ENCODE assay signal across 8 mouse cellular contexts in the genomic region with DNA sequence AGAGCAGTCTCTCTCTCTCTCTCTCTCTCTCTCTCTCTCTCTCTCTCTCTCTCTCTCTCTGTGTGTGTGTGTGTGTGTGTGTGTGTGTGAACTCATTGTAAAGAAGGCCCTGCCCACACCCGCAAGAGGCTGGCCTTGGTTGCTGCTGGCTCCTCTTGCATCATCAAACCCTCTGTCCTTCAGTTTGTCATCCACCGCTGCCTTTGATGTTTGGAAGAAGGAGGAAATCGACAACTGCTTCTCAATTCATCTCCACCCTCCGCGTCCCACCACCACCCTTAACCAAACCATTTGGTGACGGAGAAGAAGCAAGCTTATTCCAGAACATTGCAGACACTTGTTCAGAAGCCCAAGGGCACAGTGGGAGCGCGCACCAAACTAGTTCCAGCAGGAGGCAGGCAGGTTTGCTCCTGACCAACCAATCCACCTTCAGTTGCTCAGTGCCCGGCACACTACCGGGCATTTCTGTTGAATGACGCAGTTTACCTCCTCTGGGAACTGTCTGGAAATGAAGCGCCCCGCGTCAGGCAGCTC. TPM values are rescaled to one million over a fixed set of nuclear protein-coding genes. Genes with fewer than 3 reads are reported as not detected.
DNase-seq lines count a peak whose midpoint lies in the region; ATAC-seq and TF ChIP-seq lines count a peak whose summit lies in the region.

No protein-coding gene starts in this region.

- no peak for TF ChIP-seq POLR2A in kidney, adult 2 months (IDR thresholded peaks at IDR 0.05; ENCODE audit: low read depth, low read length)

- H3K4me1 ChIP-seq in lung, postnatal 0 days (ENCODE audit: insufficient read depth, low read depth, low read length): no peaks in the 10 kb centered on the region
- H3K4me1 ChIP-seq in embryonic facial prominence, embryonic 14.5 days (ENCODE audit: control insufficient read depth, insufficient read depth, low read length): 0 out of 2 replicates have a peak, but pooled peaks cover 11% of the 10 kb centered on the region
- no peaks in the 10 kb centered on the region for H3K4me1 ChIP-seq in kidney, adult 2 months (ENCODE audit: control insufficient read depth, insufficient read depth, low read length)
- peaks cover 4% of the 10 kb centered on the region for H3K4me1 ChIP-seq in midbrain, embryonic 11.5 days (ENCODE audit: control insufficient read depth, insufficient read depth, low read length)

- DNase-seq in lung, postnatal 0 days (ENCODE audit: low spot score): no peak
- DNase-seq in lung, postnatal 36 days: no peak
- DNase-seq in ZHBTc4 (ENCODE audit: low read depth, low spot score): peak; percentile 94
- DNase-seq in embryonic facial prominence, embryonic 14.5 days (ENCODE audit: low spot score): peak; percentile 59
- peak; percentile 57 for DNase-seq in kidney, adult 2 months
- DNase-seq in midbrain, embryonic 11.5 days (ENCODE audit: low spot score, missing footprints): no peak
- DNase-seq in left cerebral cortex, adult 11 months (ENCODE audit: low spot score): no peak
- DNase-seq in right cerebral cortex, adult 2 months (ENCODE audit: low spot score in 2 of 2): no peak

- no peak for ATAC-seq in lung, postnatal 0 days
- peak; percentile 80 for ATAC-seq in embryonic facial prominence, embryonic 14.5 days (ENCODE audit: low read depth)
- peak; percentile 43 for ATAC-seq in midbrain, embryonic 11.5 days (ENCODE audit: low FRiP score)

- H3K9ac ChIP-seq in lung, postnatal 0 days (replicated peaks; ENCODE audit: low read depth): no peak overlapping the region
- H3K9ac ChIP-seq in embryonic facial prominence, embryonic 14.5 days (ENCODE audit: low read depth, low read length): peak overlapping the region; percentile 47; the same call in 1 of the 2 replicates
- peak overlapping the region; percentile 50; the same call in 1 of the 2 replicates for H3K9ac ChIP-seq in midbrain, embryonic 11.5 days (ENCODE audit: low read length)

- peak; percentile 13; the same call in 1 of the 2 replicates for TF ChIP-seq CTCF in lung, postnatal 0 days (IDR thresholded peaks at IDR 0.05)
- no peak for TF ChIP-seq CTCF in kidney, adult 2 months (conservative IDR thresholded peaks at IDR 0.05; ENCODE audit: insufficient read depth, insufficient read length, low read depth, low read length)

- TF ChIP-seq EP300 in lung, postnatal 0 days (IDR thresholded peaks at IDR 0.05): no peak

- no peak overlapping the region for H3K27ac ChIP-seq in lung, postnatal 0 days (ENCODE audit: low read length)
- H3K27ac ChIP-seq in embryonic facial prominence, embryonic 14.5 days (replicated peaks; ENCODE audit: low read depth, low read length): no peak overlapping the region
- no peak overlapping the region for H3K27ac ChIP-seq in kidney, adult 2 months (ENCODE audit: insufficient read depth, low read depth, low read length)
- no peak overlapping the region for H3K27ac ChIP-seq in midbrain, embryonic 11.5 days (ENCODE audit: low read depth, low read length)

- H3K4me2 ChIP-seq in lung, postnatal 0 days (replicated peaks; ENCODE audit: low read depth, low read length): peak overlapping the region; percentile 57
- H3K4me2 ChIP-seq in embryonic facial prominence, embryonic 14.5 days (ENCODE audit: low read depth, low read length): peak overlapping the region; percentile 74
- H3K4me2 ChIP-seq in midbrain, embryonic 11.5 days: peak overlapping the region; percentile 56

- H3K9me3 ChIP-seq in lung, postnatal 0 days (ENCODE audit: low read length): no peaks in the 10 kb centered on the region
- peaks cover 4% of the 10 kb centered on the region for H3K9me3 ChIP-seq in embryonic facial prominence, embryonic 14.5 days (ENCODE audit: control insufficient read depth, low read length)
- H3K9me3 ChIP-seq in midbrain, embryonic 11.5 days (ENCODE audit: control insufficient read depth, low read length): no peaks in the 10 kb centered on the region

- WGBS in lung, postnatal 0 days: 29% methylated on average over 14 of the region's 14 CpGs
- 24% methylated on average over 14 of the region's 14 CpGs for WGBS in embryonic facial prominence, embryonic 14.5 days
- 20% methylated on average over 14 of the region's 14 CpGs for WGBS in kidney, adult 2 months
- WGBS in midbrain, embryonic 11.5 days: 35% methylated on average over 14 of the region's 14 CpGs

- H3K27me3 ChIP-seq in lung, postnatal 0 days (replicated peaks; ENCODE audit: insufficient read depth, low read length): no peaks in the 10 kb centered on the region
- H3K27me3 ChIP-seq in embryonic facial prominence, embryonic 14.5 days (replicated peaks; ENCODE audit: control insufficient read depth, insufficient read depth, low read length): no peaks in the 10 kb centered on the region
- no peaks in the 10 kb centered on the region for H3K27me3 ChIP-seq in kidney, adult 2 months (replicated peaks; ENCODE audit: control insufficient read depth, insufficient read depth, low read length)
- no peaks in the 10 kb centered on the region for H3K27me3 ChIP-seq in midbrain, embryonic 11.5 days (ENCODE audit: control insufficient read depth, insufficient read depth, low read length)

- H3K36me3 ChIP-seq in lung, postnatal 0 days (ENCODE audit: insufficient read depth, low read length): no peaks in the 10 kb centered on the region
- H3K36me3 ChIP-seq in embryonic facial prominence, embryonic 14.5 days (ENCODE audit: control insufficient read depth, insufficient read depth, low read length): no peaks in the 10 kb centered on the region
- no peaks in the 10 kb centered on the region for H3K36me3 ChIP-seq in kidney, adult 2 months (ENCODE audit: control insufficient read depth, insufficient read depth, low read length)
- H3K36me3 ChIP-seq in midbrain, embryonic 11.5 days (ENCODE audit: control insufficient read depth, insufficient read depth, low read length): no peaks in the 10 kb centered on the region

- peak overlapping the region; percentile 20 for H3K4me3 ChIP-seq in lung, postnatal 0 days (ENCODE audit: low read depth, low read length)
- H3K4me3 ChIP-seq in embryonic facial prominence, embryonic 14.5 days (ENCODE audit: low read depth, low read length): peak overlapping the region; percentile 35
- H3K4me3 ChIP-seq in kidney, adult 2 months (ENCODE audit: insufficient read depth, low read depth, low read length): peak overlapping the region; percentile 17
- H3K4me3 ChIP-seq in midbrain, embryonic 11.5 days (ENCODE audit: low read depth, low read length): peak overlapping the region; percentile 22; the same call in 1 of the 2 replicates

RNA-seq across cellular contexts. Expression of a gene that starts 8.2 kb away (rescaled TPM):
- 44.5 and 51.3 TPM in 2 replicates for polyA plus RNA-seq in lung, postnatal 0 days (2015; fragmentation: Nextera tagmentation; extraction: Ambion mirVana)
- 81.4 and 97.6 TPM in 2 replicates for polyA plus RNA-seq in embryonic facial prominence, embryonic 14.5 days (2014; fragmentation: Nextera tagmentation; extraction: Ambion mirVana)
- polyA plus RNA-seq in kidney, adult 2 months (2012; rRNA removed): 15.6 and 16.1 TPM in 2 replicates
- 41.2 and 41.6 TPM in 2 replicates for polyA plus RNA-seq in midbrain, embryonic 11.5 days (2014; fragmentation: Nextera tagmentation; extraction: Ambion mirVana)

Comparison
In these comparisons a context has a peak if more than half of its experiments do, and no peak if none do; other contexts are left out.
1. DNase-seq: peak in ZHBTc4 (single experiment), embryonic facial prominence, embryonic 14.5 days (single experiment) and kidney, adult 2 months (single experiment); none in lung, postnatal 0 days (single experiment), lung, postnatal 36 days (single experiment), midbrain, embryonic 11.5 days (single experiment), left cerebral cortex, adult 11 months (single experiment) and right cerebral cortex, adult 2 months (0 of 2).
2. Peak in every context shown above with its lines, with median percentiles within 50 percentile points of each other: H3K4me2 ChIP-seq and H3K4me3 ChIP-seq.